Mouse (Mus musculus) lung, postnatal 0 days (tissue): ENCODE measurements at regions not wholly inside any gene's neighbourhood (a gene's known extent, or its start where the extent isn't known, plus 50 kb on each side); places are given as distances from the start of the nearest gene placed in this dataset.

ENCODE experiments used
- CTCF ChIP-seq: IDR thresholded peaks from 2 replicates; pipeline ENCODE4 v1.5.1; 2016; ENCODE audit warnings: antibody characterized with exemption, mild to moderate bottlenecking
- EP300 ChIP-seq: IDR thresholded peaks from 2 replicates; pipeline ENCODE4 v1.6.1; 2016; ENCODE audit warnings: antibody characterized with exemption, mild to moderate bottlenecking, control low read depth

DNA sequence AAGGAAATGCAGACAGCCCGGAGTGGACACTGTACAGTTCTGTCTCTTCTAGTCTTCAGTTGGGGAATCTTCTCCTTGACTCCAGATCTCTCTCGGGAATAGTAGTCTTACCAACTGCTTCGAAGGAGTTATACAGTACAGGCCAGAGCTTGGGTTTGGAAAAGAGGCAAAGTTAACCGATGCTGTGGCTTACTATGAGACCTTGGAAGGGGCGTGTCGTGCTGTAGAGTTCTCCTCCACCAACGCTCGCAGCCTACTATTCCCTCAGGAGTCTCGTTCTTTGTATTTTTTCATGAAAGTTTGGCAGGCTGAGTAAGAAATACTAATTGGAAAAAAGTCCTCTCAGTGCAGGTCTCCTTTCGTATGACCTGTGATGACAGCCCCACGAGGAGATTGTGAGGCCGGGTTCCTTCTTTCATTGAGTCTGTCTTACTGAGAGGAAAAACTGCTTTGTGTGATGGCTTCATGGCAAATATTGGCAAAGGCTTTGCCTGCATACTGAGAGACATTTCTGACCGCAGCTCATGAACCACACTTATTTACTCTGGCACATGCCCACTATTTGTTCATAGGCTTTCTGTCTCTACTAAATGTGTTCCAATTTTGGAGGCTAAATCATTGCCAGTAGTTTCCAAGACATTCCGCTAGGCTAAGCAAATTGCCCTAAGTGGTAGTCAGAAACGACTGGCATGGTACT lies 61.4 kb upstream of the Dlx6 start:
- TF ChIP-seq EP300 (no peak), CTCF (no peak)
